Mouse (Mus musculus): ENCODE measurements around the gene Dnajc11.
A peak's percentile ranks its signal among the peaks of the same experiment; 100 is the strongest.

The Dnajc11 gene

DNA sequence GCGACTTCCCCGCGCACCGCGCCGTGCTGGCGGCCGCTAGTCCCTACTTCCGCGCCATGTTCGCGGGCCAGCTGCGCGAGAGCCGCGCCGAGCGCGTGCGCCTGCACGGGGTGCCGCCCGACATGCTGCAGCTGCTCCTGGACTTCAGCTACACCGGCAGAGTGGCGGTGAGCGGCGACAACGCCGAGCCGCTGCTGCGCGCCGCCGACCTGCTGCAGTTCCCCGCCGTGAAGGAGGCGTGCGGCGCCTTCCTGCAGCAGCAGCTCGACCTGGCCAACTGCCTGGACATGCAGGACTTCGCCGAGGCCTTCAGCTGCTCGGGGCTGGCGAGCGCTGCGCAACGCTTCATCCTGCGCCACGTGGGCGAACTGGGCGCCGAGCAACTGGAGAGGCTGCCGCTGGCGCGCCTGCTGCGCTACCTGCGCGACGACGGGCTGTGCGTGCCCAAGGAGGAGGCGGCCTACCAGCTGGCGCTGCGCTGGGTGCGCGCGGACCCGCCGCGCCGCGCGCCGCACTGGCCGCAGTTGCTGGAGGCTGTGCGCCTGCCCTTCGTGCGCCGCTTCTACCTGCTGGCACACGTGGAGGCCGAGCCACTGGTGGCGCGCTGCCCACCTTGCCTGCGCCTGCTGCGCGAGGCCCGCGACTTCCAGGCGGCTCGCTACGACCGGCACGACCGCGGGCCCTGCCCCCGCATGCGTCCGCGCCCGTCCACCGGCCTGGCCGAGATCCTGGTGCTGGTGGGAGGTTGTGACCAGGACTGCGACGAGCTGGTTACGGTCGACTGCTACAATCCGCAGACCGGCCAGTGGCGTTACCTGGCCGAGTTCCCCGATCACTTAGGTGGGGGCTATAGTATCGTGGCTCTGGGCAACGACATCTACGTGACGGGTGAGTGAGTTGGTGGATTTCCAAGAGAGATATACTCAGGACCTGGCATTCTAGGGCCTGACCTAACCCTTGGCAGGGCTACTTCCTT, 75.9 kb downstream of the Dnajc11 start:
- peak; percentile 75 for DNase-seq (ENCODE audit: low read depth)

- peak; percentile 44 for DNase-seq (ENCODE audit: low read depth)
Measured at GRCm38 (mm10) chr4:152010091-152010706, 76.7 kb downstream of the Dnajc11 start.

DNA sequence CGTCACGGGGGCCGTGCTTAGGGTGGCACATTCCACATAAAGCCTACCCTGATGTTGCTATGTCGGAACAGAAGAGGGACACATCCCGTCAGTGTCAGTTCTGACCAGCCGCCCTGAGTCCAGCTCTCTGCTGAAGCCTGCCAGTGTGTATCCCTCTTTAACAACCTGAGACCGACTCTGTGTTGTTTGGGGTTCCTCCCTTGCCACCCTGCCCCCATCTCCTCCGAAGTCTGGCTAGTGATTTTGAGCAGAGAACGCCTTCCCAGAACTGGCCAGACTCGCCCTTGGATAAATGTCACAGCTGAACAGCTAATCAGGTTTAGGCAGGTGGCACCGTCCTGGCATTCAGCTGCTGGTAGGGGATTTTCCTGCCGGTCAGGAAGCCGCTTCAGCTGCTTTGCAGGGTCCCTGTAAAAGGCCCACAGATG, 77.2 kb downstream of the Dnajc11 start:
- DNase-seq (ENCODE audit: low read depth), result no peak

GRCm38 (mm10) chr4:152011171-152011760, 77.8 kb downstream of the Dnajc11 start:
- DNase-seq (ENCODE audit: low read depth), result no peak

DNA sequence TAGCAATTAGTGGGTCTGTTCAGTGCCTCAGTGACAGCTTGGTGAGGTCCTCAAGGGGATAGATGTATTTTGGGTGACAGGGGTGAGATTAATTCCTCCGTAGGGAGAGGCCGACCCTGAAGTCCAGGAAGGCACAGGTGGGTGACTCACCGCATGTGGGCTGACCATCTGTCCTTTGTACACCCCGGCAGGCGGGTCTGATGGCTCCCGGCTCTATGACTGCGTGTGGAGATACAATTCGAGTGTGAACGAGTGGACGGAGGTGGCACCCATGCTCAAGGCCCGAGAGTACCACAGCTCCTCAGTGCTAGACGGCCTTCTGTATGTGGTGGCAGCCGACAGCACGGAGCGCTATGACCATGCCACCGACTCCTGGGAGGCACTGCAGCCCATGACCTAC, 78.6 kb downstream of the Dnajc11 start:
- DNase-seq (ENCODE audit: low read depth), result no peak

- DNase-seq (ENCODE audit: low read depth), result no peak
Measured at GRCm38 (mm10) chr4:152013036-152013813, 79.7 kb downstream of the Dnajc11 start.

GRCm38 (mm10) chr4:152019073-152019472, 85.6 kb downstream of the Dnajc11 start:
- no peak for DNase-seq (ENCODE audit: low read depth)

DNA sequence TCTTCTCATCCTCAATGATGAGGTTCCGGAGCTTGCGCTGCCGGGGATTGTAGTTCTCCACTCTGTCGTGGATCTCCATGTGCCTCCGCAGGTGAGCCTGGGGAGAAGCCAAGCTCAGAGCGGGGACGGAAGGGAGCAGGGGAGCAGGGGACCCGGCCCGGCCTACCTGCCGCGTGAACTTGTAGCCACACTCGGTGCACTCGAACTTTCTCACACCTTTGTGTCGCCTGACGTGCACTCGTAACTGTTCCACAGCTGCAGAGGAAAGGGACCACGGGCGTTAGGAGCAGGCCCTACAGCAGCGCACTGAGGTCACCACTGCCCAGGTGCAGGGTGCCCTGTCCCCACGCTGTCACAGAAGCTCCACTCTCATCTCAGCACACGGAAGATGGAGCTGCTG, 86.5 kb downstream of the Dnajc11 start:
- no peak for DNase-seq (ENCODE audit: low read depth)

GRCm38 (mm10) chr4:152021568-152022097, 88.1 kb downstream of the Dnajc11 start:
- DNase-seq (ENCODE audit: low read depth), result no peak

- no peak for DNase-seq (ENCODE audit: low read depth)
Measured at GRCm38 (mm10) chr4:152022506-152022905, 89.0 kb downstream of the Dnajc11 start.

GRCm38 (mm10) chr4:152024525-152024924, 91.0 kb downstream of the Dnajc11 start:
- no peak for DNase-seq (ENCODE audit: low read depth)

DNA sequence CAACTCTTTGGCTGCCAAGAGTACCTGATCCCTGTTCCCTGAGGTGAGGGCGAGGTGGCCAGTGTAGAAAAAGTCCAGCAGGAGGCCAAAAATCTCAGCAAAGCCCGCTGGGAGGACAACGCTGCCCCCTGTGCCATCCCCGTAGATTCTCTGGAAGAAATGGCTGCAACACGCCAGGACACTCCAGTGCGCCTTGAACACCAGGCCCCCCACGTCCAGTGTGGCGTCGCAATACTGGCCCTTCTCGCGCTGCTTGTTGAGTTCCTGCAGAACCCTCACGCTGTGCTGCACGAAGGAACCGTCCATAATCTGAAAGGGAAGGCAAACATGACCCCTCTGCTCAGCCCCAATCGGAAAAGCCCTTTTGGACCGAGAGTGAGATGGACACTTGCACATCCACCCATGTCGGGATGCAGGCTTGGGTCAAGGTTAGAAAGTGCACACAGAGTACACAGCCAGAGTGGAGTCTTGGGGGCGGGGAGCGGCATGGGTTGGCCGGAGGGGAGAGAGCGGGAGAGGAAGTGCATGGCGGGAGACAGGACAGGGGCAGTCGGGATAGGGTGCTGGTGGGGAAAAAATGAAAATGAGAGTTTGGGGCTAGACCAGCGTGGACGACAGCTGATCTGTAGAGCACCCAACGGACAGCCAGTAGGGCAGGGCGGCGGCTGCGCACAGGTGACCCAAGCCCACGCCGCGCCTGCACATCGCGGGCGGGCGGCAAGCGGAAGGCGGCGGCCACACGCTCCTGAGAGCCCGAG, 93.4 kb downstream of the Dnajc11 start:
- DNase-seq (ENCODE audit: low read depth), result no peak

DNA sequence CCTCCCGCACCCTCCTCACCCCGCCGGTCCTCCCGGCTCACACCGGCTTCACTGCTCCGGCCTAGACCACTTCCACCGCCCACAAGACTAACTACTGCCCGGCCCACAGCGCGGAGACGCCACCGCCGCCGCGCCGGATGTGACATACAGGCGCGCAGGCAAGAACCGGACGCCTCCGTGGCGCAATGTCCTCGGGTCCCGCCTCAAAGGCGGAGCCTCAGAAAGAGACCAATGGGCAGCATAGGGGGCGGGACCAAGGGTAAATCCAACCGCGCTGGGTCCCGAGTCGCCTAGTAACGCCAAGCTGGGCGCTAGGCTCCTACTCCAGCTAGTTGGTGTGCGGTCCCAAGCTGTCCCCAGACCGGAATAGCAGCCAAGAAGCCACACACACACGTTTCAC, 94.0 kb downstream of the Dnajc11 start, which contains the start of gene Zbtb48:
Gene Zbtb48 (minus strand): TSS at position 148 of the 400 bp plus-strand sequence.
- peak; percentile 96 for DNase-seq (ENCODE audit: low read depth)

DNA sequence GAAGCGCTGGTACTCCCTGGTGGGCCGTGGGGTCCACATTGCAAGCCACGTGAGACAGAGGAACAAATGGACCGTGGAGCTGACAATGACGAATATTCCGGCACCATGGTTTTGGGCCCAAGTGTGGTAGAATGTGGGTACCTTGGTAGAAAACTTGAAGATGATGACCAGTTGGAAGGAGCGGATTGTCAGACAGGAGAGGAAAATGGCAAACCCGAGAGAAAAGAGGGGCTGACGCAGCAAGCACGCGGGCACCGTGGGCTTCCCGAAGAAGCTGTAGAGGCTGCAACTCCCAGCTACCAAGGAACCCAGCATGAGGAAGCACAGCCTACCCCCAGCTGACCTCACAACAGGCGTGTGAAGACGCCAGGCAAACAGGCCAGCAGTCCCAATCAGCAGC, 95.0 kb downstream of the Dnajc11 start:
- no peak for DNase-seq (ENCODE audit: low read depth)

DNA sequence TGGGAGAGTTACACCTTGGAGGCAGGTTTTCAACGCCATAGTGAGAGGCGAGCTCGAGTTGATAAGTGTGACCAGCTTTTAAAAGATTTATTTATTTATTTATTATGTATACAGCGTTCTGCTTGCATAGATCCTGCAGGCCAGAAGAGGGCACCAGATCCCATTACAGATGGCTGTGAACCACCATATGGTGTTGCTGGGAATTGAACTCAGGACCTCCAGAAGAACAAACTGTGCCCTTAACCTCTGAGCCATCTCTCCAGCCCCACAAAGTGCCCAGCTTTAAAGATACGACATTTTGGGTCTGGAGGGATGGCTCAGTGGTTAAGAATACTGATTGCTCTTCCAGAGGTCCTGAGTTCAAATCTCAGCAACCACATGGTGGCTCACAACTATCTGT, 95.6 kb downstream of the Dnajc11 start:
- peak; percentile 52 for DNase-seq (ENCODE audit: low read depth)

GRCm38 (mm10) chr4:152029997-152030396, 96.5 kb downstream of the Dnajc11 start:
- DNase-seq (ENCODE audit: low read depth), result no peak
